Mouse (Mus musculus) forebrain, embryonic 16.5 days (tissue): Measurements from ENCODE around the gene Gm11115. TPM values are rescaled to one million over a fixed set of nuclear protein-coding genes. Genes with fewer than 3 reads are reported as not detected.

Source experiments
- ATAC-seq: fragments of 200-750 bp; cut with Nextera tagmentation; 2 replicates; pipeline ENCODE4 v1.8.0; 2017; ENCODE audit warnings: mild to moderate bottlenecking, moderate library complexity
- H3K27ac ChIP-seq: fragments of 300-500 bp; sonication (generic); 2 replicates; pipeline ENCODE4 v1.5.1; 2014; ENCODE audit warnings: low read length, control low read depth
- H3K27me3 ChIP-seq: fragments of 300-500 bp; sonication (generic); replicated peaks from 2 replicates; pipeline ENCODE4 v1.6.1; 2014; ENCODE audit warnings: low read length; ENCODE audit not compliant: control insufficient read depth, insufficient read depth
- H3K36me3 ChIP-seq: fragments of 300-500 bp; sonication (generic); 2 replicates; pipeline ENCODE4 v1.6.1; 2014; ENCODE audit not compliant: control insufficient read depth, insufficient read depth
- H3K4me1 ChIP-seq: fragments of 300-500 bp; sonication (generic); replicated peaks from 2 replicates; pipeline ENCODE4 v1.6.1; 2014; ENCODE audit warnings: low read length; ENCODE audit not compliant: control insufficient read depth, insufficient read depth
- H3K4me2 ChIP-seq: fragments of 300-500 bp; sonication (generic); 2 replicates; pipeline ENCODE4 v1.6.1; 2014; ENCODE audit warnings: mild to moderate bottlenecking, low read length, control low read depth
- H3K4me3 ChIP-seq: fragments of 300-500 bp; sonication (generic); replicated peaks from 2 replicates; pipeline ENCODE4 v1.5.1; 2014; ENCODE audit warnings: mild to moderate bottlenecking, low read length, control low read depth
- H3K9ac ChIP-seq: fragments of 300-500 bp; sonication (generic); replicated peaks from 2 replicates; pipeline ENCODE4 v1.6.1; 2014; ENCODE audit warnings: low read depth, low read length, control low read depth
- H3K9me3 ChIP-seq: fragments of 300-500 bp; sonication (generic); 2 replicates; pipeline ENCODE4 v1.6.1; 2016; ENCODE audit warnings: low read length; ENCODE audit not compliant: control insufficient read depth
- WGBS: fragments of 180-500 bp; shearing (Covaris S2); extraction: QIAGEN DNeasy Blood & Tissue Kit; methylation state at CpG from one replicate; pipeline ENCODE4 v1.1.7; 2014; 5-methylcytosine and 5-hydroxymethylcytosine counted together
- polyA plus RNA-seq: library from polyadenylated mRNA; unstranded; fragments of >200 nt; fragmentation: Nextera tagmentation; extraction: Ambion mirVana; gene quantifications from 2 replicates; pipeline ENCODE4 v1.2.1, GENCODE M21; 2015

Gene Gm11115
- not detected in 2 replicates for polyA plus RNA-seq

GRCm38 (mm10) chr5:88153999-88154398 lies at the start of gene Gm11115:
Gm11115 (minus strand) TSS chr5:88154099.
- no peaks in the 10 kb centered on the region for H3K9me3 ChIP-seq
- no peaks in the 10 kb centered on the region for H3K4me1 ChIP-seq
- no peaks in the 10 kb centered on the region for H3K36me3 ChIP-seq
- H3K4me2 ChIP-seq, result no peak within 1 kb of the TSS
- H3K27me3 ChIP-seq, result no peaks in the 10 kb centered on the region
- no peak within 1 kb of the TSS for H3K27ac ChIP-seq
- no peak within 1 kb of the TSS for H3K9ac ChIP-seq
- no peak for ATAC-seq
- H3K4me3 ChIP-seq, result no peak within 1 kb of the TSS

GRCm38 (mm10) chr5:88111430-88111829 lies 42.5 kb downstream of the Gm11115 start, which contains the start of gene Gm11116:
Gm11116 (minus strand) TSS chr5:88111530.
- no peaks in the 10 kb centered on the region for H3K27me3 ChIP-seq
- H3K4me2 ChIP-seq, result no peak within 1 kb of the TSS
- 80% methylated on average over 1 of the region's 1 CpGs for WGBS

More at GRCm38 (mm10) chr5:88111430-88111829, 42.5 kb downstream of the Gm11115 start, which contains the start of gene Gm11116:
- Histone ChIP-seq H3K27ac (no peak within 1 kb of the TSS), H3K9me3 (no peaks in the 10 kb centered on the region), H3K36me3 (no peaks in the 10 kb centered on the region), H3K9ac (no peak within 1 kb of the TSS), H3K4me1 (no peaks in the 10 kb centered on the region), H3K4me3 (no peak within 1 kb of the TSS)
- ATAC-seq, result no peak

Other genes with a start within 250 kb of the Gm11115 start
- not detected in 2 replicates for gene Csn3, start 228.5 kb downstream of the Gm11115 start, polyA plus RNA-seq
- gene 2310003L06Rik, start 184.6 kb downstream of the Gm11115 start, polyA plus RNA-seq, result not detected in 2 replicates
- gene Gm28434, start 184.6 kb downstream of the Gm11115 start, polyA plus RNA-seq, result not detected in 2 replicates
- gene Cabs1, start 174.7 kb downstream of the Gm11115 start, polyA plus RNA-seq, result not detected in 2 replicates
- gene Smr3a, start 151.6 kb downstream of the Gm11115 start, polyA plus RNA-seq, result not detected in 2 replicates
- gene Smr2, start 67.5 kb downstream of the Gm11115 start, polyA plus RNA-seq, result not detected in 2 replicates
- gene Gm11116, start 42.6 kb downstream of the Gm11115 start, polyA plus RNA-seq, result not detected in 2 replicates
- not detected in 2 replicates for gene Gm7714, start 114.8 kb upstream of the Gm11115 start, polyA plus RNA-seq
- gene Prol1, start 163.2 kb upstream of the Gm11115 start, polyA plus RNA-seq, result not detected in 2 replicates
- gene Amtn, start 222.0 kb upstream of the Gm11115 start, polyA plus RNA-seq, result not detected in 2 replicates